Mouse (Mus musculus) hindbrain, embryonic 10.5 days (tissue): Measurements from ENCODE around the gene Tha1. TPM values are rescaled to one million over a fixed set of nuclear protein-coding genes. Genes with fewer than 3 reads are reported as not detected.

Experiments used
- DNase-seq: peaks from one replicate; pipeline ENCODE4 v3.0.0-alpha.2; 2017; ENCODE audit warnings: low spot score
- H3K27ac ChIP-seq: fragments of 300-500 bp; sonication (generic); 2 replicates; pipeline ENCODE4 v1.5.1; 2016; ENCODE audit warnings: mild to moderate bottlenecking, moderate library complexity
- H3K27me3 ChIP-seq: fragments of 300-500 bp; sonication (generic); 2 replicates; pipeline ENCODE4 v1.6.1; 2016; ENCODE audit warnings: mild to moderate bottlenecking; ENCODE audit not compliant: poor library complexity, insufficient read depth, severe bottlenecking
- H3K36me3 ChIP-seq: fragments of 300-500 bp; sonication (generic); 2 replicates; pipeline ENCODE4 v1.6.1; 2016; ENCODE audit warnings: mild to moderate bottlenecking, moderate library complexity
- H3K4me1 ChIP-seq: fragments of 300-500 bp; sonication (generic); replicated peaks from 2 replicates; pipeline ENCODE4 v1.6.1; 2016; ENCODE audit warnings: mild to moderate bottlenecking
- H3K4me3 ChIP-seq: fragments of 300-500 bp; sonication (generic); 2 replicates; pipeline ENCODE4 v1.5.1; 2016; ENCODE audit warnings: mild to moderate bottlenecking, moderate library complexity
- H3K9me3 ChIP-seq: fragments of 300-500 bp; sonication (generic); 2 replicates; pipeline ENCODE4 v1.6.1; 2016; ENCODE audit warnings: mild to moderate bottlenecking, moderate library complexity
- WGBS: fragments of 180-500 bp; shearing (Covaris S2); methylation state at CpG from one replicate; pipeline ENCODE4 v1.1.7; 2016; 5-methylcytosine and 5-hydroxymethylcytosine counted together
- polyA plus RNA-seq: library from polyadenylated mRNA; unstranded; fragments of >200 nt; fragmentation: Nextera tagmentation; extraction: Ambion mirVana; gene quantifications from 2 replicates; pipeline ENCODE4 v1.2.1, GENCODE M21; 2016

The Tha1 gene
- polyA plus RNA-seq, 1 experiment from 2014 or later: 3.5 TPM

- no peaks in the 10 kb centered on the region for H3K9me3 ChIP-seq
- peaks cover 68% of the 10 kb centered on the region for H3K4me1 ChIP-seq
- peak overlapping the region; percentile 68 for H3K27ac ChIP-seq
- 0 out of 2 replicates have a peak overlapping the region, but pooled peaks have one; percentile 10 for H3K4me3 ChIP-seq
- WGBS: 40% methylated on average over 13 of the region's 13 CpGs
- H3K27me3 ChIP-seq: peaks cover 41% of the 10 kb centered on the region
- H3K36me3 ChIP-seq: no peaks in the 10 kb centered on the region
- DNase-seq: no peak
Measured at GRCm38 (mm10) chr11:117877917-117878745, 4.8 kb upstream of the Tha1 start.

- WGBS: 14% methylated on average over 6 of the region's 6 CpGs
- peaks cover 40% of the 10 kb centered on the region for H3K27me3 ChIP-seq
- H3K4me1 ChIP-seq: peaks cover 69% of the 10 kb centered on the region
- peak overlapping the region; percentile 35; the same call in 1 of the 2 replicates for H3K27ac ChIP-seq
- H3K36me3 ChIP-seq: no peaks in the 10 kb centered on the region
- no peak for DNase-seq
- H3K9me3 ChIP-seq: no peaks in the 10 kb centered on the region
- no peak overlapping the region for H3K4me3 ChIP-seq
Measured at GRCm38 (mm10) chr11:117875681-117876080, 2.4 kb upstream of the Tha1 start.

GRCm38 (mm10) chr11:117874419-117874818, 1.1 kb upstream of the Tha1 start:
- Histone ChIP-seq H3K27me3 (peaks cover 34% of the 10 kb centered on the region), H3K36me3 (no peaks in the 10 kb centered on the region), H3K9me3 (no peaks in the 10 kb centered on the region), H3K27ac (no peak overlapping the region), H3K4me1 (peaks cover 72% of the 10 kb centered on the region), H3K4me3 (no peak overlapping the region)
- no peak for DNase-seq
- 66% methylated on average over 4 of the region's 4 CpGs for WGBS

GRCm38 (mm10) chr11:117871911-117872584, 1.2 kb downstream of the Tha1 start:
- peak overlapping the region; percentile 83 for H3K4me3 ChIP-seq
- peaks cover 55% of the 10 kb centered on the region for H3K4me1 ChIP-seq
- peaks cover 34% of the 10 kb centered on the region for H3K27me3 ChIP-seq
- H3K36me3 ChIP-seq: 0 out of 2 replicates have a peak, but pooled peaks cover 6% of the 10 kb centered on the region
- H3K27ac ChIP-seq: no peak overlapping the region
- H3K9me3 ChIP-seq: no peaks in the 10 kb centered on the region
- 61% methylated on average over 12 of the region's 12 CpGs for WGBS
- no peak for DNase-seq

- Histone ChIP-seq H3K27me3 (peaks cover 34% of the 10 kb centered on the region), H3K9me3 (no peaks in the 10 kb centered on the region), H3K4me3 (no peak overlapping the region), H3K4me1 (peaks cover 60% of the 10 kb centered on the region), H3K27ac (no peak overlapping the region; the same call in 1 of the 2 replicates), H3K36me3 (0 out of 2 replicates have a peak, but pooled peaks cover 6% of the 10 kb centered on the region)
- 72% methylated on average over 5 of the region's 5 CpGs for WGBS
- no peak for DNase-seq
Measured at GRCm38 (mm10) chr11:117871376-117871775, 1.9 kb downstream of the Tha1 start.

GRCm38 (mm10) chr11:117870688-117871365, 2.5 kb downstream of the Tha1 start:
- peaks cover 62% of the 10 kb centered on the region for H3K4me1 ChIP-seq

GRCm38 (mm10) chr11:117865988-117866387, 7.3 kb downstream of the Tha1 start:
- Histone ChIP-seq H3K27me3 (peaks cover 62% of the 10 kb centered on the region), H3K4me3 (peak overlapping the region; percentile 20; the same call in 1 of the 2 replicates), H3K36me3 (0 out of 2 replicates have a peak, but pooled peaks cover 6% of the 10 kb centered on the region), H3K4me1 (peaks cover 61% of the 10 kb centered on the region), H3K9me3 (no peaks in the 10 kb centered on the region), H3K27ac (peak overlapping the region; percentile 80)
- 32% methylated on average over 6 of the region's 6 CpGs for WGBS
- peak; percentile 52 for DNase-seq

More at GRCm38 (mm10) chr11:117870688-117871365, 2.5 kb downstream of the Tha1 start:
- H3K27me3 ChIP-seq: peaks cover 34% of the 10 kb centered on the region
- H3K27ac ChIP-seq: peak overlapping the region; percentile 2; the same call in 1 of the 2 replicates
- no peak overlapping the region for H3K4me3 ChIP-seq
- H3K36me3 ChIP-seq: 0 out of 2 replicates have a peak, but pooled peaks cover 6% of the 10 kb centered on the region
- peak; percentile 79 for DNase-seq
- H3K9me3 ChIP-seq: no peaks in the 10 kb centered on the region
- 39% methylated on average over 12 of the region's 12 CpGs for WGBS

GRCm38 (mm10) chr11:117864805-117865204, 8.5 kb downstream of the Tha1 start:
- no peak for DNase-seq
- Histone ChIP-seq H3K27me3 (peaks cover 70% of the 10 kb centered on the region), H3K9me3 (no peaks in the 10 kb centered on the region), H3K27ac (0 out of 2 replicates have a peak overlapping the region, but pooled peaks have one; percentile 17), H3K4me3 (no peak overlapping the region), H3K36me3 (0 out of 2 replicates have a peak, but pooled peaks cover 6% of the 10 kb centered on the region), H3K4me1 (peaks cover 63% of the 10 kb centered on the region)
- 71% methylated on average over 2 of the region's 2 CpGs for WGBS

- WGBS: 32% methylated on average over 11 of the region's 11 CpGs
- 0 out of 2 replicates have a peak overlapping the region, but pooled peaks have one; percentile 1 for H3K27ac ChIP-seq
- H3K4me3 ChIP-seq: no peak overlapping the region
- peaks cover 76% of the 10 kb centered on the region for H3K27me3 ChIP-seq
- peaks cover 77% of the 10 kb centered on the region for H3K4me1 ChIP-seq
- H3K36me3 ChIP-seq: 0 out of 2 replicates have a peak, but pooled peaks cover 3% of the 10 kb centered on the region
- no peaks in the 10 kb centered on the region for H3K9me3 ChIP-seq
- no peak for DNase-seq
Measured at GRCm38 (mm10) chr11:117863174-117863856, 10.0 kb downstream of the Tha1 start.

- peaks cover 70% of the 10 kb centered on the region for H3K27me3 ChIP-seq
- 4% methylated on average over 23 of the region's 23 CpGs for WGBS
- H3K27ac ChIP-seq: peak within 1 kb of the TSS; percentile 9; the same call in 1 of the 2 replicates
- DNase-seq: no peak
- H3K36me3 ChIP-seq: peaks cover 28% of the 10 kb centered on the region
- H3K4me3 ChIP-seq: peak within 1 kb of the TSS; percentile 7
- peaks cover 60% of the 10 kb centered on the region for H3K4me1 ChIP-seq
- H3K9me3 ChIP-seq: peaks cover 7% of the 10 kb centered on the region; the same call in 1 of the 2 replicates
Measured at GRCm38 (mm10) chr11:117860601-117861000, 12.7 kb downstream of the Tha1 start, which contains the start of gene Tmem235. TSS of gene Tmem235 (plus strand) at chr11:117860752.

GRCm38 (mm10) chr11:117858392-117858791, 14.9 kb downstream of the Tha1 start:
- H3K27ac ChIP-seq: 0 out of 2 replicates have a peak overlapping the region, but pooled peaks have one; percentile 5
- WGBS: 63% methylated on average over 3 of the region's 3 CpGs
- peaks cover 50% of the 10 kb centered on the region for H3K27me3 ChIP-seq
- peaks cover 48% of the 10 kb centered on the region for H3K36me3 ChIP-seq
- peaks cover 38% of the 10 kb centered on the region for H3K4me1 ChIP-seq
- H3K9me3 ChIP-seq: peaks cover 7% of the 10 kb centered on the region; the same call in 1 of the 2 replicates
- H3K4me3 ChIP-seq: no peak overlapping the region
- DNase-seq: no peak
